Mouse (Mus musculus): Measurements from ENCODE around the gene Arpp19.
A peak's percentile ranks its signal among the peaks of the same experiment; 100 is the strongest.

The Arpp19 gene

GRCm38 (mm10) chr9:75037451-75038356 is at the start of gene Arpp19:
Arpp19 (plus strand) TSS chr9:75037614.
- DNase-seq (ENCODE audit: low read depth, low spot score) = peak; percentile 68

- DNase-seq (ENCODE audit: low read depth, low spot score) = no peak
These were observed 48.4 kb upstream of the Arpp19 start for GRCm38 (mm10) chr9:74988893-74989460.

- DNase-seq (ENCODE audit: low read depth, low spot score) = no peak
These were observed 47.4 kb upstream of the Arpp19 start for GRCm38 (mm10) chr9:74989990-74990389.

GRCm38 (mm10) chr9:74994611-74995257 is 42.7 kb upstream of the Arpp19 start:
- no peak for DNase-seq (ENCODE audit: low read depth, low spot score)

GRCm38 (mm10) chr9:74996349-74996748 is 41.1 kb upstream of the Arpp19 start:
- DNase-seq (ENCODE audit: low read depth, low spot score) = no peak

GRCm38 (mm10) chr9:74997976-74998375 is 39.4 kb upstream of the Arpp19 start:
- no peak for DNase-seq (ENCODE audit: low read depth, low spot score)

GRCm38 (mm10) chr9:75001006-75001405 is 36.4 kb upstream of the Arpp19 start:
- peak; percentile 49 for DNase-seq (ENCODE audit: low read depth, low spot score)

- peak; percentile 74 for DNase-seq (ENCODE audit: low read depth, low spot score)
These were observed 35.7 kb upstream of the Arpp19 start for GRCm38 (mm10) chr9:75001611-75002204.

GRCm38 (mm10) chr9:75002262-75002661 is 35.2 kb upstream of the Arpp19 start:
- DNase-seq (ENCODE audit: low read depth, low spot score) = no peak

GRCm38 (mm10) chr9:75004203-75004602 is 33.2 kb upstream of the Arpp19 start:
- no peak for DNase-seq (ENCODE audit: low read depth, low spot score)

- no peak for DNase-seq (ENCODE audit: low read depth, low spot score)
These were observed 20.8 kb upstream of the Arpp19 start for GRCm38 (mm10) chr9:75016591-75016990.

GRCm38 (mm10) chr9:75019181-75019580 is 18.2 kb upstream of the Arpp19 start:
- no peak for DNase-seq (ENCODE audit: low read depth, low spot score)

GRCm38 (mm10) chr9:75019592-75019991 is 17.8 kb upstream of the Arpp19 start:
- DNase-seq (ENCODE audit: low read depth, low spot score) = no peak

GRCm38 (mm10) chr9:75020561-75020960 is 16.9 kb upstream of the Arpp19 start:
- DNase-seq (ENCODE audit: low read depth, low spot score) = no peak

- DNase-seq (ENCODE audit: low read depth, low spot score) = no peak
These were observed 14.9 kb upstream of the Arpp19 start for GRCm38 (mm10) chr9:75022546-75022945.

GRCm38 (mm10) chr9:75023150-75023894 is 14.1 kb upstream of the Arpp19 start:
- DNase-seq (ENCODE audit: low read depth, low spot score) = no peak

- no peak for DNase-seq (ENCODE audit: low read depth, low spot score)
These were observed 13.3 kb upstream of the Arpp19 start for GRCm38 (mm10) chr9:75024089-75024488.

GRCm38 (mm10) chr9:75025689-75026088 is 11.7 kb upstream of the Arpp19 start:
- DNase-seq (ENCODE audit: low read depth, low spot score) = no peak

GRCm38 (mm10) chr9:75032408-75032807 is 5.0 kb upstream of the Arpp19 start:
- DNase-seq (ENCODE audit: low read depth, low spot score) = no peak

- DNase-seq (ENCODE audit: low read depth, low spot score) = no peak
These were observed 4.3 kb upstream of the Arpp19 start for GRCm38 (mm10) chr9:75033141-75033540.

- no peak for DNase-seq (ENCODE audit: low read depth, low spot score)
These were observed 2.7 kb upstream of the Arpp19 start for GRCm38 (mm10) chr9:75034691-75035090.

Data from skeletal muscle tissue, adult 2 months (tissue).